Mouse (Mus musculus) liver, embryonic 14.5 days (tissue): ENCODE data around the gene Ppp3r2.

Experiments used
- CTCF ChIP-seq: IDR thresholded peaks from 2 replicates; pipeline ENCODE4 v1.5.1; 2016; ENCODE audit warnings: antibody characterized with exemption, low read depth, control low read depth
- EP300 ChIP-seq: IDR thresholded peaks from 2 replicates; pipeline ENCODE4 v1.6.1; 2016; ENCODE audit warnings: antibody characterized with exemption, low read depth

- TF ChIP-seq CTCF, result no peak
- TF ChIP-seq EP300, result no peak
These were observed 9.8 kb upstream of the Ppp3r2 start for GRCm38 (mm10) chr4:49691405-49692194.
